Mouse (Mus musculus) forebrain, embryonic 12.5 days (tissue): ENCODE results near the gene Pigz. TPM values are rescaled to one million over a fixed set of nuclear protein-coding genes. Genes with fewer than 3 reads are reported as not detected.

Source experiments
- ATAC-seq: fragments of 200-750 bp; cut with Nextera tagmentation; 2 replicates; pipeline ENCODE4 v1.8.0; 2017; ENCODE audit warnings: moderate TSS enrichment; ENCODE audit not compliant: low FRiP score
- H3K27ac ChIP-seq: fragments of 300-500 bp; sonication (generic); 2 replicates; pipeline ENCODE4 v1.5.1; 2016; ENCODE audit warnings: mild to moderate bottlenecking
- H3K27me3 ChIP-seq: fragments of 300-500 bp; sonication (generic); 2 replicates; pipeline ENCODE4 v1.6.1; 2016; ENCODE audit warnings: mild to moderate bottlenecking
- H3K36me3 ChIP-seq: fragments of 300-500 bp; sonication (generic); replicated peaks from 2 replicates; pipeline ENCODE4 v1.6.1; 2016; ENCODE audit warnings: mild to moderate bottlenecking
- H3K4me1 ChIP-seq: fragments of 300-500 bp; sonication (generic); 2 replicates; pipeline ENCODE4 v1.6.1; 2016
- H3K4me2 ChIP-seq: fragments of 300-500 bp; sonication (generic); 2 replicates; pipeline ENCODE4 v1.6.1; 2016; ENCODE audit warnings: mild to moderate bottlenecking, moderate library complexity
- H3K4me3 ChIP-seq: fragments of 300-500 bp; sonication (generic); replicated peaks from 2 replicates; pipeline ENCODE4 v1.5.1; 2016; ENCODE audit warnings: mild to moderate bottlenecking
- H3K9ac ChIP-seq: fragments of 300-500 bp; sonication (generic); 2 replicates; pipeline ENCODE4 v1.6.1; 2016; ENCODE audit warnings: mild to moderate bottlenecking
- H3K9me3 ChIP-seq: fragments of 300-500 bp; sonication (generic); 2 replicates; pipeline ENCODE4 v1.6.1; 2016
- WGBS: fragments of 180-500 bp; shearing (Covaris S2); methylation state at CpG from one replicate; pipeline ENCODE4 v1.1.7; 2016; 5-methylcytosine and 5-hydroxymethylcytosine counted together
- polyA plus RNA-seq: library from polyadenylated mRNA; unstranded; fragments of >200 nt; fragmentation: Nextera tagmentation; extraction: Ambion mirVana; gene quantifications from 2 replicates; pipeline ENCODE4 v1.2.1, GENCODE M21; 2016

Pigz gene
- polyA plus RNA-seq, 1 experiment from 2014 or later = 1.5 TPM

DNA sequence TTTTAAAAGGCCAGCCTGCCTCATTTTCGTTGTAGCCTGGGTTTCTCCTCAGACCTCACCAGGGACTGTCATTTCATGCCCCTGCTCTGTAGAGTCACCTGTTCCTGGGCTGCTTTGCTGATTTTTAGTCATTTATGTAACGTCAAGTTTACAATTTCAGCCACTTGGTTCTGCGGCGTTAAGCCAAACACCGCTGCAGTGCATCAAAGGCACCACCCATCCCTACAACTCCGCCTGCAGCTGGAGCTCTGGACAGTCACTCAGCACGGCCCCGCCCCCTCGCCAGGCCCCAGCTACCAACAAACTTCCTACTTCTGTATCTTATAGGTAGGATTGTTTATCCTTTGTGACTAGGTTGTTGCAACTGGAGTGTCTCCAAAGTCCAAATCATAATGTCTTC lies 26.8 kb upstream of the Pigz start:
- Histone ChIP-seq H3K27me3 (peaks cover 9% of the 10 kb centered on the region; the same call in 1 of the 2 replicates), H3K4me3 (no peak overlapping the region), H3K4me2 (peak overlapping the region; percentile 37), H3K4me1 (peaks cover 11% of the 10 kb centered on the region), H3K9me3 (no peaks in the 10 kb centered on the region), H3K9ac (no peak overlapping the region), H3K27ac (no peak overlapping the region), H3K36me3 (no peaks in the 10 kb centered on the region)
- no peak for ATAC-seq
- 11% methylated on average over 9 of the region's 9 CpGs for WGBS

DNA sequence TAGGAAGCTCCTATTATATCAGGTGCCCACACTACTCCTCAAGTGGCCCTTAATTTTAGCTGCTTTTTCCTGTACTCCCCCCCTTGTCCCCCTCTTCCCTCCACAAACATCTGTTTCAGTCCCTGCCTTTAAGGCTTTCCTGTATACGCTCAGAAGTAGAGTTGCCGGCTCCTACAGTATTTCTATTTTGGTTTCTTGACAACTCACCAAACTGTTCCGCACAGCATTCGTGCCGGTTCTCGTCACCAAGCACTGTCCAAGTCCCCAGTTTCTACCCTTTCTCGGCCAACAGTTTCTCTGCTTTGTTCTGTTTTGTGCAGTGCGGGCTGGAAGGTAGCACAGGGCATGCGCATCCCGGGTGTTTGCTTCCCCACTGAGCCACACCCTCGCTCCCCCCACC lies 24.7 kb upstream of the Pigz start:
- H3K4me2 ChIP-seq = no peak overlapping the region

GRCm38 (mm10) chr16:31910281-31910847 lies 23.3 kb upstream of the Pigz start:
- Histone ChIP-seq H3K27me3 (peaks cover 9% of the 10 kb centered on the region; the same call in 1 of the 2 replicates), H3K27ac (no peak overlapping the region), H3K4me1 (peaks cover 11% of the 10 kb centered on the region), H3K36me3 (no peaks in the 10 kb centered on the region), H3K4me3 (no peak overlapping the region), H3K9me3 (no peaks in the 10 kb centered on the region), H3K9ac (no peak overlapping the region), H3K4me2 (no peak overlapping the region)
- WGBS = 76% methylated on average over 10 of the region's 10 CpGs
- no peak for ATAC-seq

More for the DNA sequence above, 24.7 kb upstream of the Pigz start:
- H3K9ac ChIP-seq = no peak overlapping the region
- no peaks in the 10 kb centered on the region for H3K9me3 ChIP-seq
- WGBS = 70% methylated on average over 11 of the region's 11 CpGs
- H3K36me3 ChIP-seq = no peaks in the 10 kb centered on the region
- ATAC-seq = no peak
- no peak overlapping the region for H3K27ac ChIP-seq
- H3K4me3 ChIP-seq = no peak overlapping the region
- peaks cover 11% of the 10 kb centered on the region for H3K4me1 ChIP-seq
- peaks cover 9% of the 10 kb centered on the region; the same call in 1 of the 2 replicates for H3K27me3 ChIP-seq

DNA sequence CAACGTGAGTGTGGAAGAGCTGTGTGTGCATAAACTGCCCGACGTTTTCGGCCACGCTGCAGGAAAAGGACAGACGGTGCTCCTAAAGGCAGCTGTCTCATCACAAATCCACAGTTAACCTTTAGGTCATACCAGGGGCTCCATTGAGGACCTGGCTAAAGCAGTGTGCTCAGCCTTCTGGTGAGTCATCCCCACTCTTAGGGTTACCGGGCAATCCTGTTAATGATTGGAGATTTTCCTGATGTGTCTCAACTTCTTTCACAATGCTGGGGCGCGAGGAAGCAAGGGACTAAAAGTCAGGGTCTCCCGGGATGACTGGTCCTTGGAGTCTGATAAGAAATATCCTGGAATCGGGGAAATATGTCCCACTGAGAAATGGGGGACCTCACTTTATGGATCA lies 15.9 kb upstream of the Pigz start:
- no peaks in the 10 kb centered on the region for H3K9me3 ChIP-seq
- H3K4me3 ChIP-seq = no peak overlapping the region
- no peak overlapping the region for H3K9ac ChIP-seq
- no peaks in the 10 kb centered on the region for H3K36me3 ChIP-seq
- H3K27ac ChIP-seq = no peak overlapping the region
- H3K4me1 ChIP-seq = 0 out of 2 replicates have a peak, but pooled peaks cover 2% of the 10 kb centered on the region
- whole genome bisulfite sequencing = 87% methylated on average over 11 of the region's 11 CpGs
- no peak overlapping the region for H3K4me2 ChIP-seq
- no peaks in the 10 kb centered on the region for H3K27me3 ChIP-seq
- no peak for ATAC-seq

- Histone ChIP-seq H3K27ac (no peak overlapping the region), H3K4me1 (0 out of 2 replicates have a peak, but pooled peaks cover 2% of the 10 kb centered on the region), H3K9ac (no peak overlapping the region), H3K36me3 (no peaks in the 10 kb centered on the region), H3K27me3 (no peaks in the 10 kb centered on the region), H3K4me3 (no peak overlapping the region), H3K4me2 (peak overlapping the region; percentile 38), H3K9me3 (no peaks in the 10 kb centered on the region)
- 6% methylated on average over 14 of the region's 14 CpGs for WGBS
- ATAC-seq = peak; percentile 51; the same call in 1 of the 2 replicates
Measured at GRCm38 (mm10) chr16:31918248-31918724, 15.4 kb upstream of the Pigz start.

- WGBS = 88% methylated on average over 6 of the region's 6 CpGs
- no peaks in the 10 kb centered on the region for H3K4me1 ChIP-seq
- ATAC-seq = no peak
Measured at GRCm38 (mm10) chr16:31924368-31924767, 9.3 kb upstream of the Pigz start.

DNA sequence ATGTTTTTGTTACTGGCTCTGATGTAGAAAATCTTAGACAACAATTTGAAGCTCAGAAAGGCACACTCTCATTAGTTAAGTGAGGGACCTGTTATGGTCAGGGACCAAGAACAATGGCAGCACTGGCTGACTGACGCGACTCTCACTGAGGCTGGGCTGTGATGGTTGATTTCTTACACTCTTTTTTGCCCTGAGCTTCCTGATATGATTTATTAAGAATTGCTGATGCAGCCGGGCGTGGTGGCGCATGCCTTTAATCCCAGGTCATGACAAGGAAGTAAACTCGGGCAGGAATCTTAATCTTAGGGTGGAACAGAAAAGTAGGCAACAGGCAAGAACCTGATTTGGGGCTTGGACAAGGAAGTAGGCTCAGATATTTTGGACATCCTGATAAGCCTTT lies 7.6 kb upstream of the Pigz start:
- WGBS = 83% methylated on average over 6 of the region's 6 CpGs

More at GRCm38 (mm10) chr16:31924368-31924767, 9.3 kb upstream of the Pigz start:
- H3K9me3 ChIP-seq = no peaks in the 10 kb centered on the region
- no peak overlapping the region for H3K4me2 ChIP-seq
- H3K36me3 ChIP-seq = no peaks in the 10 kb centered on the region
- no peak overlapping the region for H3K9ac ChIP-seq
- no peak overlapping the region for H3K27ac ChIP-seq
- no peaks in the 10 kb centered on the region for H3K27me3 ChIP-seq
- H3K4me3 ChIP-seq = no peak overlapping the region

GRCm38 (mm10) chr16:31926547-31927182 lies 7.0 kb upstream of the Pigz start:
- no peak for ATAC-seq

More for the DNA sequence above, 7.6 kb upstream of the Pigz start:
- H3K4me1 ChIP-seq = no peaks in the 10 kb centered on the region
- H3K4me2 ChIP-seq = no peak overlapping the region
- no peaks in the 10 kb centered on the region for H3K36me3 ChIP-seq
- no peak overlapping the region for H3K4me3 ChIP-seq
- no peak overlapping the region for H3K27ac ChIP-seq
- H3K27me3 ChIP-seq = peaks cover 12% of the 10 kb centered on the region; the same call in 1 of the 2 replicates
- no peak overlapping the region for H3K9ac ChIP-seq
- no peaks in the 10 kb centered on the region for H3K9me3 ChIP-seq
- no peak for ATAC-seq

GRCm38 (mm10) chr16:31927412-31927811 lies 6.2 kb upstream of the Pigz start:
- no peak overlapping the region for H3K4me3 ChIP-seq
- no peak overlapping the region for H3K9ac ChIP-seq
- no peaks in the 10 kb centered on the region for H3K36me3 ChIP-seq
- no peak overlapping the region for H3K27ac ChIP-seq
- H3K9me3 ChIP-seq = no peaks in the 10 kb centered on the region
- H3K4me1 ChIP-seq = peaks cover 7% of the 10 kb centered on the region; the same call in 1 of the 2 replicates
- peaks cover 18% of the 10 kb centered on the region; the same call in 1 of the 2 replicates for H3K27me3 ChIP-seq
- 94% methylated on average over 5 of the region's 5 CpGs for WGBS
- no peak for ATAC-seq
- no peak overlapping the region for H3K4me2 ChIP-seq

More at GRCm38 (mm10) chr16:31926547-31927182, 7.0 kb upstream of the Pigz start:
- Histone ChIP-seq H3K4me1 (0 out of 2 replicates have a peak, but pooled peaks cover 3% of the 10 kb centered on the region), H3K9me3 (no peaks in the 10 kb centered on the region), H3K4me3 (no peak overlapping the region), H3K36me3 (no peaks in the 10 kb centered on the region), H3K27me3 (peaks cover 15% of the 10 kb centered on the region; the same call in 1 of the 2 replicates), H3K4me2 (no peak overlapping the region), H3K9ac (no peak overlapping the region), H3K27ac (no peak overlapping the region)
- 90% methylated on average over 13 of the region's 13 CpGs for WGBS

DNA sequence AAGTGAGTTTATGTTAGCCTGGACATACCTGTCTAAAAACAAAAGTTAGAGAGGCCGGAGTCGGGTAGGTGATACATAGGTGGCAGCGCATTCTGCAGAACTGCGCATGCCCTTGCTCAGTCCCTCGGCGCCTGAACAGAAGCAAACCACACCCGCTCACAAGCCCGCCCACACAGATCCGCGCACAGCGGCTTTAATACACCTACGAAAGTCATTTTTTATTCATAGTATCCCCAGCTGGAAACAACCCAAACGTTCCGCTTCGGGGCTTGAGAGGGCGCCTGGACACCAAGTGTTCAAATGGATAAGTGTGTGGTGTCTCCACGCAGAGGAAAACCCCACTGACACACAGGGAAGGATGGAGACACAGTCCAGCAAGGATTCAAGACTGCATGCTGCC lies 2.3 kb upstream of the Pigz start:
- 63% methylated on average over 17 of the region's 17 CpGs for WGBS
- Histone ChIP-seq H3K4me3 (no peak overlapping the region), H3K27ac (no peak overlapping the region), H3K9me3 (0 out of 2 replicates have a peak, but pooled peaks cover 1% of the 10 kb centered on the region), H3K4me1 (peaks cover 37% of the 10 kb centered on the region), H3K27me3 (peaks cover 48% of the 10 kb centered on the region), H3K36me3 (no peaks in the 10 kb centered on the region), H3K9ac (no peak overlapping the region), H3K4me2 (no peak overlapping the region)
- ATAC-seq = no peak

DNA sequence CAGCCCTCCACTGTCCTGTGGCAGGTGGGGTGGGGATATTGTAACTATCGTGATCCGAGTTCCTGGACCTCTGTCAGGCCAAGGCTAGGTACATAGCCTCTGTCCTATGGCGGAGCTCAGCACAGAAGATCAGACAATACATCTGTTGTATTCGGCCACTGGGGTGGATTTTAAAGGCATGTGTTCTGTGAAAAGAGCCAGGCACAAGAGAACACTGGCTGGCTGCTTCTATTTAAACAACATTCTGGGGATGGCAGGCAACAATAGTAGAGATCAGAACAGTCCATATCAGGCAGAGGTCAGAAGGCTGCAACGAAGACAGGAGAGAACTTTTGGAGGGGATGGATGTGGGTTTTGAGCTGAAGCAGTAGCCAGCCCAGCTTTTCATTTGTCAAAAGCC lies 1.4 kb upstream of the Pigz start:
- Histone ChIP-seq H3K4me1 (peaks cover 37% of the 10 kb centered on the region), H3K27ac (0 out of 2 replicates have a peak overlapping the region, but pooled peaks have one; percentile 89)
- 32% methylated on average over 5 of the region's 5 CpGs for WGBS

DNA sequence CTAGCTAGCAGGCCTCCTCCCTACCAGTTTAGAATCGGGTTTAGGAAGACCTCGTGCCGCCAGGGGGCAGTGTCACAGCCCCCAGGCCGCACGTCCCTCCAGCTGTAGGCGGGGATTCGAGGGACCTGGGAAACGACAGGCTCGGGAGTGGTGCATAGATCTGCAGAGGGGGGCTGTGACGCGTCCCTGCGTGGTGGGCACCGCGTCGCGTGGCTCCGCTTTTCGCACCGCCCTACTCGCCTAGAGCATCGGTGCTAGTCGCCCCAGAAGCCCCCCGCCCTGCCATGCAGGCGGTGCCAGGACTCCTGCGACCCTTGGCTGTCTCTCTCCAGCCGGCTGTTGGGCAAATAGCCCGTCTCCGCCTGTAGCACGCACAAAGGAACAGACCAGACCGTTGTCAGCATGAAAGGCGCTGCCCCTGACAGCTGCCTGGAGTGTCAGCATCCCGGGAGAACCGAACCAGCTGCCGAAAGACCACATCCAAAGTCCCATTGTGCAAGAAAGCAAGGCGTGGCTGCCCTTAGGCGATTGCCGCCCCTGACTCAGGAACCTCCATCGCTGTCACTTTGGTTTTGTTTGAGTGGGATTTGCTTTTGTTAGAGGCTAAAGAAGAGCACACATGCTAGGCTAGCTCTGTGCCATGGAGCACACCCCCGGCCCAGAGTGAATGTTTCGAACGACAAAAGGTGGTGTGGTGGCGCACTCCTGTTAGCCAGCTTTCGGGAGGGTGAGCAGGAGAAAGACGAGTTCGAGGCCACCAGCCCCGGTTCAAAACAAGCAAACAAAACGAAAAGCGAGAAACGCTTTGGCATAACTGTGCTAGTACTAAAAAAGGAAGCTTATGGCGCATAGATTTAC lies 582 bp upstream of the Pigz start:
- H3K9me3 ChIP-seq = 0 out of 2 replicates have a peak, but pooled peaks cover 5% of the 10 kb centered on the region
- peaks cover 37% of the 10 kb centered on the region for H3K4me1 ChIP-seq
- H3K27me3 ChIP-seq = peaks cover 56% of the 10 kb centered on the region
- no peaks in the 10 kb centered on the region for H3K36me3 ChIP-seq
- H3K9ac ChIP-seq = peak overlapping the region; percentile 60
- peak overlapping the region; percentile 89 for H3K27ac ChIP-seq
- ATAC-seq = peak; percentile 96
- peak overlapping the region; percentile 83 for H3K4me2 ChIP-seq
- peak overlapping the region; percentile 50 for H3K4me3 ChIP-seq
- under 1% methylated on average over 50 of the region's 50 CpGs for WGBS

More for the DNA sequence above, 1.4 kb upstream of the Pigz start:
- ATAC-seq = peak; percentile 15; the same call in 1 of the 2 replicates
- H3K9ac ChIP-seq = no peak overlapping the region
- 0 out of 2 replicates have a peak, but pooled peaks cover 5% of the 10 kb centered on the region for H3K9me3 ChIP-seq
- H3K27me3 ChIP-seq = peaks cover 56% of the 10 kb centered on the region
- no peaks in the 10 kb centered on the region for H3K36me3 ChIP-seq
- H3K4me2 ChIP-seq = no peak overlapping the region
- no peak overlapping the region for H3K4me3 ChIP-seq
